Mouse (Mus musculus): ENCODE measurements around the gene Gm20708. TPM values are rescaled to one million over a fixed set of nuclear protein-coding genes. Genes with fewer than 3 reads are reported as not detected.

Gm20708 gene
- total RNA-seq, 4 experiments from 2014 or later, result 0.46 to 1.2 (median 1.1) TPM; not detected in 1

DNA sequence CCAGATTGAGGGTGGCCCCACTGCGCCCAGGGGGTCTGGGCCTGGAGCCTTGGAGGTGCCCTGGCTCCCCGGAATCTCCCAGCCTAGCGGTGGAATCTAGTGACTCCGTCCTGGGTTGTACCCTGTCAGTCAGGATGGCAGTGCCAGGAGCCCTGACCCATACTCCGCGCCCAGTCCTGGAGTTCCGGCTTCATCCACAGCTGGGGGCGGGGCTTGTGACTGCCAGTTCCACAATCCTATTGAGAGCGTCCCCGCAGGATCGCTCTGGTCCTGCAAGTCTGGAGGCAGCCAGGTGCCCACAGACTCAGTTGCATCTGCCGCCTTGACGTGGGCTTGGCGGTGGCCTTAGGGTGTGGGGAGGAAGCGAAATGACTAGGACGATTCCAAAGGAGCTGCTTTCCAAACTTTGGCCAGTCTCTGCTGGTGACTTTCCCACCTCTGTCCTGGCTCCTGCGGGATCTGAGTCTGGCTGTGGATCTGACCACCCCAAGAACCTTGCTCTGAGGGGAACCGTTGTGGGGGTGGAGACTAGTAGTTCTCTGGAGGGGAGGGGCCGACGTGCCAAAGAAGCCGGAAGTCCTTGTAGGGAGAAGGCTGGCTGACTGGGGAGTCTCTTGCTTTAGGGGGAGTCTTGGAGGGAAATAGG is 1.1 kb downstream of the Gm20708 start:
- DNase-seq (ENCODE audit: low spot score in 2 of 2), result peak; percentile 88

DNA sequence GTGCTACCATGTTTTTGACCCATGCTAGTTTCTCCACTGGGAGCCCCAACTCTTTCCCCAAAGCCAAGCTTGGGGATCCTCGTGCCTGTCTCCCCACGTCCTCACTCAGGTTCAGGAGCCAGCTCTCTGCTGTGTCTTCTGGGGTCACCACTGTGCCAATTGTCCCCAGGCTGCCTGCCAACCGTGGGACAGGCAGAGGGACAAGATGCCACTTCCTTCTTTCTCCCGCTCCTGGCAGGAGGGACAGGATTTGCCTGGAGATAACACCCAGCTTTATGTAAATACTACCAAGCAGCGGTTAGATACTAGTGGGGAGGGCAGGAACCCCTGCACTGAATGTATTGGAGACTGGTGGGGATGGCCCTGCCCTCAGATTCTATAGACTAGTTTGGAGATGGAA is 4.4 kb downstream of the Gm20708 start:
- no peak for DNase-seq (ENCODE audit: low spot score in 2 of 2)

DNA sequence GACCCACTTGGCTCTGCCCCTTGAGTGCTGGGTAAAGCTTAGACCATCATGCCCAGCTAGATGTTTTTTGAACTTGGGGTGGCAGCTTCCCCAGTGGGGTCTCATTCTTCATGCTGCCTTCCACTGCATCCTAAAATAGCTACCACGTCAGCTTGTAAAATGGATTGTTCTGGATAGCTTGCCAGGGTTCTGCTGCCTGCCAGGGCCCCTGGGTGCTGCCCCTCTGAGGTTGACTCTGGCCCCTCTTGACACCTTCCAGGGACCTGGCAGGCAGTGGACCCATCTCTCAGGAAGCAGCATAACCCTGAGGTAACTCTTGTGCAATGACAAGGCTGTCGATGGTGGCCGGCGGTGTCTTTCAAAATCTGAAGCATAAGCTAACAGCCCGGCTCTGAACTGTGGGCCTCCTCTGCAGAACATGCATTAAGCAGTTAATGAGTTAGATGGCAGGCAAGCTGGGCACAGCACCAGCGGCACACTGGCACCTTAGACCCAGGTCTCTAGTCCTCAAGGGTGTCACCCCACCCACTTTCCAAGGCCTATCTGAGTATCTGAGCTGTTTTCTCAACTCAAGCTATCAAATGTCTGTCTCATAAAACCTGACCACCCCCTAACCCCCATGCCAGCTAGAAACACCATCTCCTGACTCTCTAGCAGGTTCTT is 5.4 kb downstream of the Gm20708 start:
- DNase-seq (ENCODE audit: low spot score in 2 of 2), result peak in 1 of 2 experiments; percentile 53

DNA sequence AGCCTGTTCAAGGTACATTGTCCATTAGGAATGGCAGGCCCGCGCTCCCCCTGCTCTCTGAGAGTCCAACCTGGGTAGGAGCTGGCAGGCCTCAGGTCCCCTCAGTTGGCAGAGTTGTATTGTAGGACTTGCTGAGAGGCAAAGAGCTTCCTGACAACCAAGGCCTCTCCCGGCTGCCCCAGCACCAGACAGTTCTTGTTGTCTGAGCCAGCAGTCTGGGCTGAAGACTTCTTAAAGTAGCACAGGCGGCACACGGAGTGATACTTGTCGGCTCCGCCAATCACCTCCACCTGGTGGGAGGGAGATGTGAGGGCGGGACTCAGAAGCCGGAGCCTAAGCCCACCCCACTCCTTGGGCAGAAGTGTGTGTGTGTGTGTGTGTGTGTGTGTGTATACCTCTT is 6.4 kb downstream of the Gm20708 start:
- peak in 1 of 2 experiments; percentile 54 for DNase-seq (ENCODE audit: low spot score in 2 of 2)

DNA sequence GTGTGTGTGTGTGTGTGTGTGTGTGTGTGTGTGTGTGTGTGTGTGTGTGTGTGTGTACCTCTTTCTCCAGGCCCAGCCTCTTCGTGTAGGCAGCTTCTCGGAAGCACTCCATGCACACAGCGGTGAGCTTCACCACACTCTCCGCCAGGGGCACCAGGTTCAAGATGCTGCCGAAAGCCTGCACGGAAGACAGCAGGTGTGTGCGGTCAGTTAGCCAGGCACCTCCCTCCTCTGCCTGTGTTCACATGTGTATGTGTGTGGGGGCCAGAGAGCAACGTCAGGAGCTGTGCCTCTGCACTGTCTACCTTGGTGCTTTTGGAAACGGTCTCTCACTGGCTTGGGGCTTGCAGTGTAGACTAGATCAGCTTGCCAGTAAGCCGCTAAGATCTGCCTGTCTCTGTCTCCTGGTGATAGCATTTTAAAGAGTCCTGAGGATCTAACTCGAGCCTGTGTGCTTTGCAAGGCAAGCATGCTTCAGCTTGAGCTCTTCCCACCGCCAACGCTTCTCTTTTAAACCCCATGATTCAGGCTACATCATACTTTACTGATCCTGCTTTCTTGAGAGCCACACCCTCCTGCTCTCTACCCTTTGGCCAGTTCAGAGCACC is 7.0 kb downstream of the Gm20708 start:
- DNase-seq (ENCODE audit: low spot score in 2 of 2), result no peak

DNA sequence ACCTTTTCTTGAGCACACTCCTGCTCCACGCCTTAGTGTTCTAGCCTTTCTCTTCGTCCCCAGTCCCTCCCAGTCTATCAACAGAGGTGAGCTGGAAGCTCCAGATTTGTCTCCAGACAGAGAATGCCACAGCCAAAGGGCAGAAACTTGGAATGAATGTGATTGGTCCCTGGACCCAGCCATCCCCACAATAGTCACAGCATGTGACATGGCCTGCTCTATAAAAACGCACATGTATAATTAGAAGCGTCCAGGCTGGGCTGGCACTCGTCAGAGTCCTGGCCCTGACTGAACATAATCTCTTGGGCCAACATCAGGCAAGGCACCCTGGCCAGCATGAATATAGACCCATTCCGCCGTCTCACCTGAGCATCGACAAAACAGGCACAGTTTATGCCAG is 9.6 kb downstream of the Gm20708 start:
- DNase-seq (ENCODE audit: low spot score in 2 of 2), result peak; percentile 70 to 86

DNA sequence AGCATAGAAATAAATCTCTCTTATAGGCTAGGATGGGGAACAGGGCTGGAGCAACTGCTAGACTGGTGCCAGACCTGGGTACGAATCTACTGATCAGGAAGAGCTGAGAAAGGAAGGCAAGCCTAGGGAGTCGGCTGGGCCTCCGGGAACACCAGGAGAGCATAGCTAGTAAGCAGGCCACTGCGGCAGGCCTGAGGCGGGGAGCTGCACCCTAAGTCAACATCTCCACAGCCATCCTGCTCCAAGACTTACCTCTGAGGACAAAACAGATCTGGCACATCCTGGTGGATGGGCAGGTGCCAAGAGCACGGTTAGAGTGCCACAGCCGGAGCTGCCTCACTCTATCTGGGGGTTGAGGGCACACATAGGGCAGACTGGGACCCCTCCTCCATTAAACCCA is 10.7 kb downstream of the Gm20708 start:
- DNase-seq (ENCODE audit: low spot score in 2 of 2), result no peak

DNA sequence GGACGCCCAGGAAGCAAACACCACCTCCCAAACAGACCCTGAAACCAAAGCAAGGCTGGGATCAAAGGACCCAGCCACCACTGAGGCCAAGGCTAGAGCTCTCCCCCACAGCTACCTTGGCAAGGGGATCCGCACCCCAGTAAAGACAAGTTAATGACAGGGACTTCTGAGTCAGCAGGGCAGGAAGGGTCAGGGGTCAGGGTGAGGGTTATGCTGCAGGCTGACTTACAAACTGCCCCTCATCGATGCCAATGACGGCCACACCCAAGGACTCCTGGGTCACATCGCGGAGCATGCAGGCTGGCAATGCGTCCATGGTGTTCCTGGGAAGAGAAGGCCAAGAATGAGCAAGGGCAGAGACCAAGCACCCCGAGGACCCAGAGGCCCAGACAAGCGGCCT is 12.4 kb downstream of the Gm20708 start:
- DNase-seq (ENCODE audit: low spot score in 2 of 2), result no peak

DNA sequence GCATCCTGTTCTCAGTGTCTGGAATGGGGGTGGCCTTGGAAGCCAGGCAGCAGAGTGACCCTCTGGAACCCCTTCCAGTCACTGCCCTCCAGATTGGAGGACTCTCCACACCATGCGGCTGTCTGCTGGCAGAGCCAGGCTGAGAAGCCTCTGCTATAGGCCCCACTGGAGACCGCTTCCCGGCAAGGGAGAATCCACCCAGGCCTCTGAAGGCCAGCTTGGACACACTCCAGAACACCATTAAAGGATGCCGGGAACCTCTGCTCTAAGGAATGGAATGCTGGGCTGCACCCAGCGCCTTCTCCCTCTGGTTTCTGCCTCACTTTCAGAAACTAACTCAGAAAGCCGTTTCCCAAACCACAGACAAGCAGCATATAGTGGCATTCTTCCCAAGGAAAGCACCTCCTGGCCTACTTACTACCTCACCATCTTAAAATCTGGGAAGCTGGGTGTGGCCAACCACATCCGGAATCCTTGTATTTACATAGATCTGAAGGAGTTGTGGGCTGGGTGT is 13.3 kb downstream of the Gm20708 start:
- no peak for DNase-seq (ENCODE audit: low spot score in 2 of 2)

DNA sequence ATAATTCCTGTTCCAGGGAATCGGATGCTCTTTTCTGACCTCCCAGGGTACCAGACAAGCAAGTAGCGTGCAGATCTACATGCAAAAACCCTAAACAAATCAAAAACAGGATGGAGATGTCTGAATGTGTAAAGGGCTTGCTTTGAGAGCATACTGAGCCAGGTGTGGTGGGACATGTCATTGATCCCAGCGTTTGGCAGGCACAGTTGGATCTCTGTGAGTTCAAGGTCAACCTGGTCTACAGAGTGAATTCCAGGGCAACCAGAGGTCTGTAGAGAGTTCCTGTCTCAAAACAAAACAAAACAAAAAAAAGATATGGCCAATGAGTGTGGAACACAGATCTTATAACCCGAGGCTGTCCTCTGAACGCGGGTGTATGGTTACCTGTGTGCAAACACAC is 13.9 kb downstream of the Gm20708 start:
- no peak for DNase-seq (ENCODE audit: low spot score in 2 of 2)

DNA sequence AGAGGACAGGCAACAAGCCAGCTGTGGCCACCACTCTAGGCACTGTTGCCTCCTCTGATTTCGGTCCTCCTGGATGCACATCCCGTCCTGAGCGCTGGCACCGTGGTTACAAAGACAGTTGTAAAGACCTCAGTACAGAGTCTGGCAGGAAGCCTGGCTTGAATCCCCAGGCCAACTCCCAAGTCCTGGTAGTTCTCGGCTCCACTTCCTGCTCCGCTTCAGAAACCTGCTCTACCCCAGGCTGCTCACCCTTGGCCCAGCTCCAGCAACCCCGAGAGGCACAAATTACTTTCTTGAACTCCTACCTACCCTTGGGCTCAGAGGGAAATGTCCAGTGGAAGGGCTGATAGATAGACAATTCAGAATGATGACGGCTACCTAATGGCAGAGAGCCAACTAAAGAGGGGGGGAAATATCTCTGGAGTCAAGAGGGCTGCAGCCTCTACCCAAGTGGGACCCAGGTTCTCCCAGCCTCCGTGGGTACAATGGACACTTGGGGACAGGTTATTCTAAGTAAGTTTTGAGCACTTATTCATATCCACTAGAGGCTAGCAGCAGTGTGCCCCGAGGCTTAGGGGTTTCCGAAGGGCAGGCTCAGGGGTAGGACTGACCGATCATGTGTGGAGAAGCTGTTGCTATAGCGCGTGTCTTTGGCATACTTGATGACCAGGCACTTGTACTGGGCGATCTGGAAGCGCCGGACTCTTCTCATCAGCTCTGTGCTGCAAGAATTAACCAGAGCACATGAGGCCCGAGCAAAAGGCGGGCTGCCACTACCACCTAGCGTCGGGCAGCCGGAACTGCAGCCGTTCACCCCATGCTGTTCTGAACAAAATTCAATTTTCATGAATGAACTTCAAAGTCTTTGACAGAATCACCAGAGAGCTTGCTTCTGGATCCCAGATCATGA is 14.8 kb downstream of the Gm20708 start:
- DNase-seq (ENCODE audit: low spot score in 2 of 2), result peak; percentile 70 to 72

DNA sequence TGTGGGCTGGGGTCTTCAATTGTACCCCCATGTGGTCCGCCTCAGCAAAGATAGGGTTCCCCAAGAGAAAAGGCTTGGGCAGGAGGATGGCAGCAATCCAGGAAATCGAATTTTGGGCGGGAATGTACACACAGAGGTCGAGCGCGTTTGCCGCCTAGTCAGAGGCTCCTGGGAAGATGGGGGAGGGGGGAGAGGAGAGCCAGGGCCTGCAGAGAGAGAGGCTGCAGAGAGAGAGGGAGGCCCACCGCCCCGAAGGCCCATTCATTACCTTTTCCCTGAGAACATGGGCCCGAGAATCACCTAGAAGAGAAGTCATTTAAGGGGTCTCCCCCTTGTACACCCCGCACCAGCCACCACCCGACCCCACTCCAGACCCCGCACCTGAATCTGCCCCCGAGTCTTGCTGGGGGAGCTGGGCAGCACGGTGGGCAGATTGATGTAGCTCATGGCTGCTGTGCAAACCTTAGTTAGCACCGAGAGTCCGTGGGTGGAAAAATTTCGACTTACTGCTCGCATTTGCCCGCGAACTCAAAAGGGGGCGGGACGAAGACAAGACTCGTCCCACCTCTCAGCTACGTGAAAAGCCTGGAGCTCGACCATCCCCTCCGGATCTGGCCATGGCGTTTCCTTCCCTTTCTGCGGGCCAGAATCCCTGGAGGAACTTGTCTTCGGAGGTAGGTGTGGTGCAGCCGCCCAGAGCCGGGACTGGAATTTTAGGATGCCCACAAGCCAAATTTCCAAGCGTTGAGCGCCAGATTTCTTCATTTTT is 16.0 kb downstream of the Gm20708 start, which contains the start of the genes Afmid and Tk1:
TSS of gene Afmid (plus strand) at position 592 of the 769 bp plus-strand sequence.
TSS of gene Tk1 (minus strand) at position 760 of the 769 bp plus-strand sequence.
- DNase-seq (ENCODE audit: low spot score in 2 of 2), result no peak

DNA sequence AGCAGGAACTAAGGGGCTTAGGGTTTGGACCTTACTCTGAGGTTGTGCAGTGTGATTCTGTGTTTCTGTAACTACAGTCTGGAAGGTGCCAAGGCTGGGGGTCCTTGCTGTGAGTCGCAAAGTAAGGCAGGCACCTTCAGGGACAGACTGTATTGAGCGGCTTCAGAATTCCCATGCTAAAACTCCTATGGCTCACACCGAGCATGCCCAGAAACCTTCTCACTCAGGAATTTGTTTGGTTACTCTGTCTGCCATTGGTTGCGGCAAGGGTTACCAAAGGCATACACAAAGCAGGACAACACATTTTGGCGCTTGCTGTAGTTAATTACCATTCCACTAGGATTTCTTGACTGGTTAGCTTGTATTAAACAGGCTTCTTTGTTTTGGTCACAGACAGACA is 16.7 kb downstream of the Gm20708 start:
- DNase-seq (ENCODE audit: low spot score in 2 of 2), result no peak

DNA sequence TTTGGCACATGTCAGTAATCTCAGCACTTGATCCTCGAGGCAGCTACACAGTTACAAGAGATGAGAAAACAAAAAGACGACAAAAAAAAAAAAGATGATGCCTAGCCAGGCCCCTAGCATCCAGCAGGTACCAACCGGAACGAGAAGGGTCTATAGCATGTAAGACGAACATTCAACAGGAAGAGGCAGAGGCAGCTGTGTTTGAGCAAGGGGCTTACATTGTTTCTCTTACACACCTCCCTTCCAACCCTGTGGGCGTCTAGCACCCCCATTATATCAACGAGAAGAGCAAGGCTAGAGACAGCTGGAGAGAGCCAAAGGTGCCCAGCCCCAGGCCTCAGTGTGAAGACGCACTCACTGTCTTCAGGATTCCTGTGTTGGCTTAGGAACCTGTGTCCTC is 17.4 kb downstream of the Gm20708 start:
- no peak for DNase-seq (ENCODE audit: low spot score in 2 of 2)

DNA sequence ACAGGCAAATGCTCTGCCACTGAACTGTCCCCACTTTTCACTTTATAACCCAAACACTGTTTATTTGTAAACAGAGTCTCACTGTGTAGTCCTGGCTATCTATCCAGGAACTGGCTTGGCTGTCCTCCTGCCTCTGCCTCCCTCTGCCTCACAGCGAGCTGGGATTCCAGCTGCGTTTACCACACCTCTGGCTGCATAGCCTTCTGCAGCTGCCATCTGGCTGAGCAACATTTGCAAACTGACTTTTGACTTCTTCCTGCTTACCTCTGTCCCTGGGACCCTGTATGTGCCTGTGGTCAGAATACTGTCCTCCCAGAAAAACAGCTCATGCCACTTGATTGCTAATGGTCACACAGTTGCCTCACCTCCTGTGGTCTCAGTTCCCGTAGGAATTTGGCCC is 17.9 kb downstream of the Gm20708 start:
- DNase-seq (ENCODE audit: low spot score in 2 of 2), result no peak

DNA sequence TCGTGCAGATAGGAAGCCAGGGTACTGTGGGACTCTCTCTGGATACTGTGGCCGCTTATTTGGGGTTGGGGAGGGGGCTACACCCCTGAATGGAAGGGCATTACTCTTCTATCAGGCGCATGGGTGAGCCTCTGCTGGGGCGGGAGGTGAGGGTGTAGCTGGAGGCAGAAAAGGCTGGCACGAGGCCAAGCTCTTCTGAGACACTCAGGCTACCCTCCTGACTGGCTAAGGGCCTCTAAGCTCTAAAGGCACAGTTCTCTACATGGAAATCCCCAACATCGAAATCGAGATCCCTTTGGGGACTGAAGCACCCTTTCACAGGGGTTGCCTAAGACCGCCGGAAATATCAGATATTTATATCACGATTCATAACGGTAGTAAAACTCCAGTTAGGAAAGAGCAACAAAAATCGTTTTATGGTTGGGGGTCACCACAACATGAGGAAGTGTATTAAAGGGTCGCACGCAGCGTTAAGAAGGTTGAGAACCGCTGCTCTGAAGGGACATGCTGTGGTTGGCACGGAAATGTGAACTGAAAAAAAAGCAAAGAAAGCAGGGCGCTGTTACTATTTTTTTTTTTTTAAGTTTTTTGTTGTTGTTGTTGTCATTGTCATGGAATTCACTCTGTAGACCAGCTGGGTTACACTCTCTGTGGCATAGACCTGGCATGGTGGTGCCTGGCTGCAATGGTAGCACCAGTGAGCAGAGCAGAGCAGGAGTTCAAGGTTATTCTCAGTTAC is 18.9 kb downstream of the Gm20708 start:
- no peak for DNase-seq (ENCODE audit: low spot score in 2 of 2)

DNA sequence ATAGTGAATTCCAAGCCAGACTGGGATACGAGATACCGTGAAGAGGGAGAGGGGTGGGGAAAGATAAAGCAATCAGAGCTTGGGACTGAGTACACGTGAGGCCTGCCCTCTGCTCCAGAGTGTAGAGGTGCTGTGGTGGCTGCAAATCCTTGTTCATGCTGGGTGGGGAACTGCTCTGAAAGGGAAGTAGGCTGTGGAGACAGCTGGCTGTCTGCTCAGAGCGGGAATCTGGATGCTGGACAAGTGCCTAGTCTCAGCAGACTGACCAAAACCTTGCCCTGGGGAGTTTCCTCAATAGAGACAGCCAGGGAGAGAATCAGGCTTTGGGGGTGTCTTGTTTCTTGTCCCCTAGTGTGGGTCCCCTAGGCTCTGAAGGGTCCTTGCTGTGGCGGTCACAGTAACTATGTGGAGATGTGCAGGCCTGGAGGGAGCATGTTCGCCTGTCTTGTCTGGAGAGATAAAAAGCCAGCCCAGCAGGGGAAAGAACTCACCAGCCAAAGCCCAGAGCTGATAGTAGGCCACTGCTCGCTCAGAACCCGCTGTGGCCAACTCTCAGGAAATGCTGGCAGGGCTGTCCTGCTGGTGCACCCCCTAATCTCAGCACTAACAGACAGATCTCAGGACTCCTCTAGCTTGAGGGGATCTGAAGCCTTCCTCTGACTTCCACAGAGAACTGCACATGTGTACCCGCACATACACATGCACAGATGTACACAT is 19.6 kb downstream of the Gm20708 start:
- DNase-seq (ENCODE audit: low spot score in 2 of 2), result no peak

DNA sequence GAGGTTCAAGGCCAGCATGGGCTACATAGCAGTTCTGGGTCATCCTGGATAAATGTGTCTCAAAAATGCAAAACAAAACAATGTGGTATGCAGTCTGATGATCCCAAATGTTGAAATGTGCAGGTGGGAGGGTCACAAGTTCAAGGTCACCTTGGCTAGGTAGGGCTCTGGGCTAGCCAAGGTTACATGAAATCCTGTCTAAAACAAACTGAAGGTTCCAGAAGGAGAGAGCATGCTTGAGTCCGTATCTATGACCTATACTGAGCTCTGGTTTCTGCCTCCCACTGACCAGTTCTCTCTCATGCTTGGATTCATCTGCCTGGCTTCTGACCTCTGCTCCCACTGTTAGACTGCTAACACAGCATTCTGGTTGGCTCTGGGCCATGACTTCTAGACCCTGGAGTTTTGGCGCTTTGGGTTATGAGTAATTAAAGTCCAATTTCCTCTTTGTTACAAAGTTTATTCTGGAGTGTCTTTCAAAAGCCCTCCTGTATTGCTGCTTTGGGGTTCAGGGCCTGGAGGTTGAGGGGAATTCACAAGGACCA is 20.3 kb downstream of the Gm20708 start:
- no peak for DNase-seq (ENCODE audit: low spot score in 2 of 2)

DNA sequence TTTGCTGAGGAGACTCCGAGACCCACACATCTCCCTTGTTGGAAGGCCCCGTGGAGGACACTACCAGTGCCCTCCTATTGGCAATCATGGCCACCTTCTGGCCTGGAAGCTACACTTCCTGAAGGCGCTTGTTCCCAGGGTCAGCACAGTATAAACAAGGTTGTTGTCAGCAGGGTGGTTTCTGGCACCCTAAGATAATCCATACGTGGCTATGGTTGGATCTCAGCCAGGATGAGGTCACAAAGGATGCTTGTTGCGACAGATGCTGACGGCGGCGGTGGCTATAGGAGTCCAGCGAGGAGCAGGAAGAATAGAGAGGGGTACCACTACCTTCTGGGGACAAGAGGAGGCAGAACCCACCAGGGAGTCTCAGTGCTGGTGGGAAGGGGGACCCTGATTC is 20.9 kb downstream of the Gm20708 start:
- DNase-seq (ENCODE audit: low spot score in 2 of 2), result no peak

Data from gastrocnemius, adult 8-10 months (tissue).